16 mouse cellular contexts compared by ENCODE assay signal in genomic region chr10:128657844-128658243, GRCm38 (mm10). TPM values are rescaled to one million over a fixed set of nuclear protein-coding genes. Genes with fewer than 3 reads are reported as not detected.
"Had no signal": no experiment of that assay in that cellular context is flagged by ENCODE, and none has a peak within 500 bp of the region (broad histone marks: within the 10 kb centered on the region; RNA-seq: fewer than 3 reads in every experiment).

No protein-coding gene starts in this region.

- DNase-seq: liver, postnatal 0 days; lung, postnatal 10 days; lung, postnatal 36 days; thymus, adult 18-20 months; thymus, postnatal 36 days had no signal

- H3K4me2 ChIP-seq: intestine, embryonic 15.5 days; limb, embryonic 15.5 days; liver, embryonic 11.5 days; lung, embryonic 15.5 days; midbrain, embryonic 13.5 days had no signal

- H3K27me3 ChIP-seq: intestine, embryonic 15.5 days; limb, embryonic 15.5 days; lung, embryonic 15.5 days; midbrain, embryonic 13.5 days had no signal

- H3K27ac ChIP-seq: intestine, embryonic 15.5 days; kidney, postnatal 0 days; limb, embryonic 15.5 days; liver, embryonic 14.5 days; lung, embryonic 15.5 days; midbrain, embryonic 10.5 days; midbrain, embryonic 13.5 days had no signal

- H3K4me1 ChIP-seq: intestine, embryonic 15.5 days; limb, embryonic 15.5 days; lung, embryonic 15.5 days; midbrain, embryonic 13.5 days had no signal

- ATAC-seq: intestine, embryonic 15.5 days; liver, postnatal 0 days; midbrain, embryonic 13.5 days; midbrain, embryonic 16.5 days had no signal

- H3K4me3 ChIP-seq: intestine, embryonic 15.5 days; limb, embryonic 15.5 days; lung, embryonic 15.5 days; megakaryocyte, embryonic 14.5 days; midbrain, embryonic 10.5 days; midbrain, embryonic 13.5 days had no signal

- H3K9ac ChIP-seq: intestine, embryonic 15.5 days; limb, embryonic 15.5 days; liver, embryonic 14.5 days; liver, postnatal 0 days; lung, embryonic 15.5 days; midbrain, embryonic 13.5 days had no signal

- H3K36me3 ChIP-seq: intestine, embryonic 15.5 days; limb, embryonic 15.5 days; lung, embryonic 15.5 days; midbrain, embryonic 10.5 days; midbrain, embryonic 13.5 days had no signal

- H3K9me3 ChIP-seq: intestine, embryonic 15.5 days; limb, embryonic 15.5 days; lung, embryonic 15.5 days; megakaryocyte, embryonic 14.5 days; midbrain, embryonic 10.5 days; midbrain, embryonic 13.5 days had no signal

RNA-seq across cellular contexts. Expression of gene Ikzf4, which starts 12.1 kb away (rescaled TPM):
- total RNA-seq: monocyte, adult 5-6 weeks had no signal

RNA-seq across cellular contexts. Expression of gene Pmel, which starts 46.2 kb away (rescaled TPM):
- total RNA-seq: monocyte, adult 5-6 weeks had no signal
